Mouse (Mus musculus) ES-Bruce4 (cell line): ENCODE measurements around the gene Cenpe.

Experiments used
- CTCF ChIP-seq: IDR thresholded peaks from one replicate; pipeline ENCODE4 v1.8.1; 2011; ENCODE audit warnings: low read depth, low read length
- EP300 ChIP-seq: IDR thresholded peaks from 2 replicates; pipeline ENCODE4 v1.6.1; 2011; ENCODE audit warnings: low read depth, low read length; ENCODE audit not compliant: insufficient read depth

DNA sequence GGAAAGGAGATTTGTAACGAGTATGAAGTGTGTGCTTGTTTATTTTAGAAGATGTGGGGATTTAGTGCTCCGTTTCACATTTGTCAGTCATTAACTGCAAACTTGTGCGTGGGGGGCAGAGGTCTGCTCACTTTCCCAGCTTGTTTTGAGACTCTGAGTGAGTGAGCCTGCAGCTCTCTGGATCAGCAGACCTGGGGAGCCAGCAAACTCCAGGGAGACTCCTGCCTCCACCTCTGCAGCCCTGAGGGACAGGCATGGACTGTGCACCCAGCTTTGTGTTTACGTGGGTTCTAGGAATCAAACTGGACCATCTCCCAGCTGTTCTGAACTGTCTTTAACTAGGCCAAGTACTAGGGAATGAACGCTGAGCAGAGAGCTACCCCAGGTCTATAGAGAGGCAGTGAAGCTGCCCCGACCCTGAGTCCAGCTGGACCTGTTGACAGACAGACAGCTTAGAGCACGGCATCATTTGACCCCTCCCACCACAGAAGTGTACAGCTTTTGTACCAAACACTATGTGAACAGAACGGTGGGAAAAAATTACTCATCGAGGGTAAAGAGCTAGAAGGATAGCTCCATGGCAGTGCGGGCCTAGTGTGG lies 57.2 kb downstream of the Cenpe start:
- TF ChIP-seq CTCF = no peak
- no peak for TF ChIP-seq EP300
